Mouse (Mus musculus) heart, adult 2 months (tissue): ENCODE data around the gene Parpbp.

ENCODE experiments used
- CTCF ChIP-seq: fragments of 200-600 bp; IDR thresholded peaks from 2 replicates; pipeline ENCODE4 v1.8.1; 2022; ENCODE audit warnings: antibody characterized with exemption, mild to moderate bottlenecking, moderate library complexity
- EP300 ChIP-seq: fragments of 200-500 bp; IDR thresholded peaks from 2 replicates; pipeline ENCODE4 v1.6.1; 2011; ENCODE audit warnings: low read depth, low read length, control low read depth; ENCODE audit not compliant: insufficient read depth
- POLR2A ChIP-seq: fragments of 200-500 bp; IDR thresholded peaks from 2 replicates; pipeline ENCODE4 v1.6.1; 2011; ENCODE audit warnings: mild to moderate bottlenecking, low read depth, low read length, control low read depth; ENCODE audit not compliant: insufficient read depth

DNA sequence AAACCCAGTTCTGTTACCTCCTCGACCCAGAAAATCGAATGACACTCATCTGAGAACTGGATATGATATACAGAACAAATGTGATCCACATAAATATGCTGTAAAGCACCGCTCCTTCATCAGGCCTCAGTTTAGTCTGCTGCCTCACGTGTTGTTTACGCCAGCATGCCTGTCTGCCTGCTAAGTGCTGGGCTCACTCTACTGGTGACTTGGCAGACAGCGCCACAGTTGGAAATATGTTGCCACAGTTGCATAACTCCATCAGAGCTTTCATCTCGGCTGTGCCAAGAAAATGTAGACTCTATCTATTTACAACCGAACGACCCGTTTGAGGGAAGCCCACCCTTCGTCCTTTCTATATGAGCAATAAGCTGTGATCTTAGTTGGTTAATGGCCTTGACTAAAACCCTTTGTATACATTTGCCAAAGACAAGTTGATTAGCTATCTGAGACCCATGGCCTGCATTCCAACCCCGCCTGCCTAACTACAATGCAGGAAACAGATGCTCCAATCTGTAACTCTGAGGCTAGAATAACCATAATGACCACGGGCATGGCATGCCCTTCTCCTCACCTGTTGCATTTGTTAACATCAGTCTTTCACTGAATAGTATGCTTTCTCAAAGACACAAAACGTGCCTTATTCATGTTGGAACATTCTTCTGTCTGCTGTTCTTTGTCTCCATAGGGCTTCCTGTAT lies 89.6 kb downstream of the Parpbp start:
- peak; percentile 32 for TF ChIP-seq CTCF
- 0 out of 2 replicates have a peak, but pooled peaks have one; percentile 24 for TF ChIP-seq EP300
- TF ChIP-seq POLR2A = no peak
